Mouse (Mus musculus): ENCODE data around the gene Abhd18. TPM values are rescaled to one million over a fixed set of nuclear protein-coding genes. Genes with fewer than 3 reads are reported as not detected.
A peak's percentile ranks its signal among the peaks of the same experiment; 100 is the strongest.
"Not testable (repeated sequence)": the region's sequence is repeated elsewhere in the genome, so short reads cannot be mapped to it uniquely, and the experiment has no call there.

Abhd18 gene
- total and polyA plus RNA-seq, 2 experiments: 4.8 to 29.4 TPM

GRCm38 (mm10) chr3:40808686-40809085 is 38.1 kb upstream of the Abhd18 start:
- Histone ChIP-seq H3K4me3 (ENCODE audit: insufficient read depth, low read depth, low read length) (no peak overlapping the region), H3K79me2 (ENCODE audit: control insufficient read depth, insufficient read depth, low read length) (no peaks in the 10 kb centered on the region), H3K9ac (ENCODE audit: low read depth, low read length) (no peak overlapping the region), H3K36me3 (ENCODE audit: control insufficient read depth, insufficient read depth, low read length) (peaks cover 7% of the 10 kb centered on the region), H3K27ac (replicated peaks; ENCODE audit: insufficient read depth, low read depth, low read length) (no peak overlapping the region), H3K4me1 (ENCODE audit: control insufficient read depth, insufficient read depth, low read length) (no peaks in the 10 kb centered on the region), H3K27me3 (ENCODE audit: control insufficient read depth, insufficient read depth, low read length) (no peaks in the 10 kb centered on the region)
- no peak for TF ChIP-seq CTCF (IDR thresholded peaks at IDR 0.05; ENCODE audit: low read depth, low read length)
- no peak for TF ChIP-seq POLR2A (IDR thresholded peaks at IDR 0.05; ENCODE audit: extremely low read depth, insufficient read depth, low read length)
- DNase-seq (ENCODE audit: extremely low read depth, low read depth, low spot score): no peak
- WGBS: 86% methylated on average over 10 of the region's 10 CpGs

GRCm38 (mm10) chr3:40809894-40810293 is 36.9 kb upstream of the Abhd18 start:
- H3K79me2 ChIP-seq (ENCODE audit: control insufficient read depth, insufficient read depth, low read length): no peaks in the 10 kb centered on the region
- H3K4me1 ChIP-seq (ENCODE audit: control insufficient read depth, insufficient read depth, low read length): no peaks in the 10 kb centered on the region
- peaks cover 9% of the 10 kb centered on the region for H3K36me3 ChIP-seq (ENCODE audit: control insufficient read depth, insufficient read depth, low read length)
- DNase-seq (ENCODE audit: extremely low read depth, low read depth, low spot score): no peak
- WGBS: 92% methylated on average over 2 of the region's 2 CpGs
- no peaks in the 10 kb centered on the region for H3K27me3 ChIP-seq (ENCODE audit: control insufficient read depth, insufficient read depth, low read length)
- H3K27ac ChIP-seq (replicated peaks; ENCODE audit: insufficient read depth, low read depth, low read length): no peak overlapping the region
- no peak overlapping the region for H3K9ac ChIP-seq (ENCODE audit: low read depth, low read length)
- TF ChIP-seq CTCF (IDR thresholded peaks at IDR 0.05; ENCODE audit: low read depth, low read length) (no peak), POLR2A (IDR thresholded peaks at IDR 0.05; ENCODE audit: extremely low read depth, insufficient read depth, low read length) (no peak)
- H3K4me3 ChIP-seq (ENCODE audit: insufficient read depth, low read depth, low read length): no peak overlapping the region

- Histone ChIP-seq H3K9ac (ENCODE audit: low read depth, low read length) (no peak overlapping the region), H3K79me2 (ENCODE audit: control insufficient read depth, insufficient read depth, low read length) (no peaks in the 10 kb centered on the region), H3K4me1 (ENCODE audit: control insufficient read depth, insufficient read depth, low read length) (no peaks in the 10 kb centered on the region), H3K27ac (replicated peaks; ENCODE audit: insufficient read depth, low read depth, low read length) (no peak overlapping the region), H3K27me3 (ENCODE audit: control insufficient read depth, insufficient read depth, low read length) (no peaks in the 10 kb centered on the region), H3K4me3 (ENCODE audit: insufficient read depth, low read depth, low read length) (no peak overlapping the region), H3K36me3 (ENCODE audit: control insufficient read depth, insufficient read depth, low read length) (peaks cover 4% of the 10 kb centered on the region)
- WGBS: 99% methylated on average over 2 of the region's 2 CpGs
- DNase-seq (ENCODE audit: extremely low read depth, low read depth, low spot score): no peak
- no peak for TF ChIP-seq POLR2A (IDR thresholded peaks at IDR 0.05; ENCODE audit: extremely low read depth, insufficient read depth, low read length)
- no peak for TF ChIP-seq CTCF (IDR thresholded peaks at IDR 0.05; ENCODE audit: low read depth, low read length)
Measured at GRCm38 (mm10) chr3:40813275-40813674, 33.5 kb upstream of the Abhd18 start.

DNA sequence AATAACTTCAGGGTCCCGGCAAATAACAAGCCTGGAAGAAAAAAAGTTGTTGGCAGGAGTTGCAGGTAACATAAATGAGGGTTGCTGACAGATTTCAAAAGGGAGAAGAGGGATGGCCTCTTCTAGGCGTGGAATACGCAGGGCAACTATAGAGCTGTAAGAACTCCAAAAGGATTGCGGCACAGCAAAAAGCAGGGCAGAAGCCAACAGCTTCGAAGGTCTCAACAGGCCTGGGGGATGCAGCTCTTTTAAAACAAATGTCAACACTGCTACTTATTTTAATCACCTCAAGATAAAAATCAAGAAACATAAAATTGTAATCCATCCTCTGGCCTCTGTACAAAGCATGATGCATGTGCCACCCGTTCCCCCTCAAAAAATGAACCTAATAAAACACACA is 1.2 kb upstream of the Abhd18 start:
- peak; percentile 46 for DNase-seq (ENCODE audit: extremely low read depth, low read depth, low spot score)
- 70% methylated on average over 6 of the region's 6 CpGs for WGBS

GRCm38 (mm10) chr3:40846473-40846956 is 255 bp upstream of the Abhd18 start, which contains the start of gene Mfsd8:
TSS of gene Mfsd8 (minus strand) at chr3:40846886.
- Histone ChIP-seq H3K9ac (ENCODE audit: low read depth, low read length) (peak within 1 kb of the TSS; percentile 84), H3K4me3 (ENCODE audit: insufficient read depth, low read depth, low read length) (peak within 1 kb of the TSS; percentile 88), H3K27ac (replicated peaks; ENCODE audit: insufficient read depth, low read depth, low read length) (peak within 1 kb of the TSS; percentile 82)
- H3K79me2 ChIP-seq (ENCODE audit: control insufficient read depth, insufficient read depth, low read length); H3K4me1 ChIP-seq (ENCODE audit: control insufficient read depth, insufficient read depth, low read length); H3K36me3 ChIP-seq (ENCODE audit: control insufficient read depth, insufficient read depth, low read length); H3K27me3 ChIP-seq (ENCODE audit: control insufficient read depth, insufficient read depth, low read length): not testable (repeated sequence)
- DNase-seq (ENCODE audit: extremely low read depth, low read depth, low spot score): peak; percentile 93
- WGBS: under 1% methylated on average over 39 of the region's 39 CpGs
- TF ChIP-seq CTCF (IDR thresholded peaks at IDR 0.05; ENCODE audit: low read depth, low read length) (peak; percentile 49), POLR2A (IDR thresholded peaks at IDR 0.05; ENCODE audit: extremely low read depth, insufficient read depth, low read length) (0 out of 2 replicates have a peak, but pooled peaks have one; percentile 18)

More for the DNA sequence above, 1.2 kb upstream of the Abhd18 start:
- H3K9ac ChIP-seq (ENCODE audit: low read depth, low read length); H3K79me2 ChIP-seq (ENCODE audit: control insufficient read depth, insufficient read depth, low read length); H3K27me3 ChIP-seq (ENCODE audit: control insufficient read depth, insufficient read depth, low read length); H3K36me3 ChIP-seq (ENCODE audit: control insufficient read depth, insufficient read depth, low read length); H3K4me1 ChIP-seq (ENCODE audit: control insufficient read depth, insufficient read depth, low read length); H3K4me3 ChIP-seq (ENCODE audit: insufficient read depth, low read depth, low read length): not testable (repeated sequence)
- H3K27ac ChIP-seq (replicated peaks; ENCODE audit: insufficient read depth, low read depth, low read length): peak overlapping the region; percentile 10

DNA sequence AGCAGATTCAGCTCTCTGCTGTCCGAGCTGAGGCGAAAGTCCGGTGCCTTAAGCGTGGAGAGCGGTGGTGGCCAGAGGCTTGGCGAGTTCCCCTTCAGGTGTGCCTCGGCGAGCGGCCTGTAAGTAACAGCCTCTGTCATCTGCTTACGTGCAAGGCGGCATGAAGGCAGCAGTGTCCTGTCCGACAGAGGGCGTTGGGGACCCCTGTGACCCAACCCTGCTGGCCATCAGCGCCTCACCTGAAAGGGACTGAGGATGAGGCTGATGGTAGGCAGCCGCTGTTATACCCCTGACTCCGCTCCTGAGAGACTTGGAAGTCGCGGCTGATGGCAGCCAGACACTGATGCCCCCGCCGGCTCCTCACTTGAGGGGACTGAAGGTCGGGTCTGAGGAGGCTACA is 248 bp downstream of the Abhd18 start:
- not testable (repeated sequence) for H3K36me3 ChIP-seq (ENCODE audit: control insufficient read depth, insufficient read depth, low read length)
- DNase-seq (ENCODE audit: extremely low read depth, low read depth, low spot score): peak; percentile 45

GRCm38 (mm10) chr3:40847936-40848335 is 1.2 kb downstream of the Abhd18 start:
- WGBS: 93% methylated on average over 2 of the region's 2 CpGs
- DNase-seq (ENCODE audit: extremely low read depth, low read depth, low spot score); H3K9ac ChIP-seq (ENCODE audit: low read depth, low read length); H3K79me2 ChIP-seq (ENCODE audit: control insufficient read depth, insufficient read depth, low read length); H3K36me3 ChIP-seq (ENCODE audit: control insufficient read depth, insufficient read depth, low read length); H3K27ac ChIP-seq (replicated peaks; ENCODE audit: insufficient read depth, low read depth, low read length); H3K27me3 ChIP-seq (ENCODE audit: control insufficient read depth, insufficient read depth, low read length); H3K4me3 ChIP-seq (ENCODE audit: insufficient read depth, low read depth, low read length); H3K4me1 ChIP-seq (ENCODE audit: control insufficient read depth, insufficient read depth, low read length): not testable (repeated sequence)

More for the DNA sequence above, 248 bp downstream of the Abhd18 start:
- not testable (repeated sequence) for H3K27me3 ChIP-seq (ENCODE audit: control insufficient read depth, insufficient read depth, low read length); H3K79me2 ChIP-seq (ENCODE audit: control insufficient read depth, insufficient read depth, low read length); H3K4me1 ChIP-seq (ENCODE audit: control insufficient read depth, insufficient read depth, low read length)
- Histone ChIP-seq H3K4me3 (ENCODE audit: insufficient read depth, low read depth, low read length) (peak overlapping the region; percentile 80), H3K9ac (ENCODE audit: low read depth, low read length) (peak overlapping the region; percentile 84), H3K27ac (replicated peaks; ENCODE audit: insufficient read depth, low read depth, low read length) (peak overlapping the region; percentile 75)
- peak; percentile 49 for TF ChIP-seq CTCF (IDR thresholded peaks at IDR 0.05; ENCODE audit: low read depth, low read length)
- 2% methylated on average over 19 of the region's 21 CpGs for WGBS

DNA sequence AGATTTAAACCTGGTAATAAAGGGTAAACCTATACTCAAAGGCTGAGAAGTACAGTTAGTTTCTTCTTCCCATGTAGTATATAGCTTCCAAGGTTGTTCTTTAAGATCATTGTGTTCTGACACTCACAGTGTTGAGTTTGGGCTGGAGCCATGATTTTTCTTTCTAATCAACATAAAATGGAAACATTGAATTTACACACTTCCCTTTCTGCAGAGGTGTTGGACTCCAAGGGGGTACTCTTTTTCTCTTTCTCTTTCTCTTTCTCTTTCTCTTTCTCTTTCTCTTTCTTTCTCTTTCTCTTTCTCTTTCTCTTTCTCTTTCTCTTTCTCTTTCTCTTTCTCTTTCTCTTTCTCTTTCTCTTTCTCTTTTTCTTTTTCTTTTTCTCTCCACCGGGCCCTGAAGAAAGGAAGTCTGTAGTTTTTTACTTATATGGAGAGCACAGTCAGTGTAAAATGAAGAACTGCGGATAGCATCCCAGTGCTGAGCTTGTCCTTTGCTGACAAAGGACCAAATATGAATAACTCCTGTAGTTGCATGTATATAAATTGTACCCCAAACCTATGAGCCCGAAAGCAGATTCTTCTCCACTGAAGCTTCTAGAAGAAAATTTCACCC is 6.5 kb downstream of the Abhd18 start:
- H3K36me3 ChIP-seq (ENCODE audit: control insufficient read depth, insufficient read depth, low read length); H3K9ac ChIP-seq (ENCODE audit: low read depth, low read length); H3K4me1 ChIP-seq (ENCODE audit: control insufficient read depth, insufficient read depth, low read length); H3K27me3 ChIP-seq (ENCODE audit: control insufficient read depth, insufficient read depth, low read length); H3K27ac ChIP-seq (replicated peaks; ENCODE audit: insufficient read depth, low read depth, low read length); H3K79me2 ChIP-seq (ENCODE audit: control insufficient read depth, insufficient read depth, low read length); H3K4me3 ChIP-seq (ENCODE audit: insufficient read depth, low read depth, low read length); DNase-seq (ENCODE audit: extremely low read depth, low read depth, low spot score): not testable (repeated sequence)
- 92% methylated on average over 3 of the region's 3 CpGs for WGBS

All from liver, adult 2 months (tissue).